Mouse (Mus musculus) splenic B cell, adult 2 months (primary cell): ENCODE results near the gene Lsm3.

ENCODE experiments used
- DNase-seq: peaks from one replicate; pipeline ENCODE4 v3.0.0-alpha.2; 2011; ENCODE audit warnings: low read depth, low spot score
- H3K27me3 ChIP-seq: 2 replicates; pipeline ENCODE4 v1.6.1; 2012; ENCODE audit warnings: mild to moderate bottlenecking, low read length, moderate library complexity, mixed read lengths; ENCODE audit not compliant: control insufficient read depth, poor library complexity, insufficient read depth, severe bottlenecking
- H3K36me3 ChIP-seq: 2 replicates; pipeline ENCODE4 v1.6.1; 2012; ENCODE audit warnings: mild to moderate bottlenecking, low read length, moderate library complexity, mixed read lengths; ENCODE audit not compliant: control insufficient read depth, poor library complexity, insufficient read depth, severe bottlenecking

The Lsm3 gene

DNA sequence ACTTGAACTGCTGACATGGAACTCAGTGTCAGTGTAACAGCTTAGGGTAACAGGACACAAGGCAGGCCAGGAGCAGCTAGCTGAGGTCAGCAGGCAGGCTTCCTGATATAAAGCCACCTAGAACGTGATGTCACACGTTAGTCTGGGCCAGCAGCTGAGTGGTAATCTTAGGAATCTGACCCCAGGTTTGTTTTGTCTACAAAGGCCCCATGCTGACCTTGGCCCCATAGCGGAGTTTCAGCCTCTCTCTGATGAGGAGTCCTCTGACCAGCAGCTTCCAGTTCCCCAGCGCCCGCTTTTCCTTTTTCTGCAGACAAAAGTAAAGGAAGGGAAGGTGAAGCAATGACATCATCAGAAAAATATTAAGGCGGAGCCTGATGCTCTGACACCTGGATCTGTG, 24.7 kb upstream of the Lsm3 start:
- no peak for DNase-seq
- peaks cover 6% of the 10 kb centered on the region for H3K36me3 ChIP-seq

GRCm38 (mm10) chr6:91493053-91493452, 22.7 kb upstream of the Lsm3 start:
- peaks cover 5% of the 10 kb centered on the region for H3K36me3 ChIP-seq
- no peak for DNase-seq
- no peaks in the 10 kb centered on the region for H3K27me3 ChIP-seq

More for the DNA sequence above, 24.7 kb upstream of the Lsm3 start:
- no peaks in the 10 kb centered on the region for H3K27me3 ChIP-seq

GRCm38 (mm10) chr6:91494526-91494925, 21.2 kb upstream of the Lsm3 start:
- Histone ChIP-seq H3K27me3 (no peaks in the 10 kb centered on the region), H3K36me3 (peaks cover 5% of the 10 kb centered on the region)
- DNase-seq = no peak

GRCm38 (mm10) chr6:91503302-91503701, 12.4 kb upstream of the Lsm3 start:
- Histone ChIP-seq H3K36me3 (peaks cover 20% of the 10 kb centered on the region), H3K27me3 (no peaks in the 10 kb centered on the region)
- no peak for DNase-seq

DNA sequence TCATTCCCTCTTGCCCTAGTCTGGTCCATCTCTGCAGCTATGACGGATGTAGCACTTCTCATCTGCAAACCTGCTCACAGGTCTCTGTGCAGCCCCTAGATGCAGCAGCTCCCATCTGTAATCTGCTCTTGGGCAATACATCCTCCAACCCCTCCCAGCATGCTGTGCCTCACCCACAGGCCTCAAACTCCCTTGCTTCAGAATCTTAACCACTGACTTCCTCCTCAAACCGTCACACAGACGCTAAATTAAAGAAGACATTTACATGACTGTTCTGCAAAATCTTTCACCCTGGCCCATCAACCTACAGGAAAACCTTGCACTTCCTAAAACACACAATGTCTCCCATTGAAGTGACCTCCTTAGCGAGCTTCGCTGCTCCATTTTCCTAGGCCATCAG, 9.7 kb upstream of the Lsm3 start:
- H3K36me3 ChIP-seq = peaks cover 17% of the 10 kb centered on the region
- H3K27me3 ChIP-seq = no peaks in the 10 kb centered on the region
- no peak for DNase-seq

GRCm38 (mm10) chr6:91508041-91508440, 7.7 kb upstream of the Lsm3 start:
- DNase-seq = no peak
- H3K27me3 ChIP-seq = no peaks in the 10 kb centered on the region
- peaks cover 17% of the 10 kb centered on the region for H3K36me3 ChIP-seq

- DNase-seq = peak; percentile 75
- H3K27me3 ChIP-seq = no peaks in the 10 kb centered on the region
- H3K36me3 ChIP-seq = peaks cover 15% of the 10 kb centered on the region
Observed at GRCm38 (mm10) chr6:91509326-91509725, 6.4 kb upstream of the Lsm3 start.

DNA sequence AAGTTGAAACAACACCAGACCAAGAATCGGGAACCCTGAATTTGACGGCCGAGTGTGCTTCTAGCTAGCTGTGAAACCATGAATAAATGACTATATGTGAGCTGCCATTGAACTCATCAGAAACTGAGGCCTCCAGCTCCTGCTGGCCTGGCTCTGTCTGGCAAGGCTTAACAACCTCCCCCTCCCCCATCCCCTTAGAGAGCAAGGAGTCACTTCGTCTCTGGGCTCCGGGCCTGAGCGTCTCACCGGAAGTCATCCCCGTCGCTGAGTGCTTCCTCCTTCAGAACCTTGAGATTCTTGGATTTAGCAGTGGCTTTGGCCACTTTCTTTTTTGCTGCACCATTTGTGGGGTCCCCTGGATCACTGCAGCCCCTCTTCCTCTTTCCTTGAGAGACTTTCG, 5.5 kb upstream of the Lsm3 start:
- H3K27me3 ChIP-seq = no peaks in the 10 kb centered on the region
- no peak for DNase-seq

DNA sequence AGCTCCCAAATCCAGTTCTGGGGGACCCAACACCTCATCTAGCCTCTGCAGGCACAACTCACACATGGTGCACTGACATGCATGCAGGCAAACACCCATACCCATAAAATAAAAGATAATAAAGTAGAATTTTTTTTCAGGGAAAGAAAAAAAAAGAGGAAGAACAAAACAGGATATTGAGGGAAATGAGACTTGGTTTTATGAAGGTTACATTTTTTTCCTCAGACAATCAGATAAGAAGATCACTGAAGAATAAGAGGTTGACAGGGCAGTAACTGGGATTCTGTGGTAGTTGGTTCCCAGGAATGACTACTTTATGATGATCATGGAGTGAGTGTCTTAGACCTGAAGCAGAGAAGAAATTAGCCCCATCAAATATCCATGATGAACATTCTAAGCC, 1.6 kb upstream of the Lsm3 start:
- no peak for DNase-seq
- no peaks in the 10 kb centered on the region for H3K27me3 ChIP-seq
- H3K36me3 ChIP-seq = no peaks in the 10 kb centered on the region

More for the DNA sequence above, 5.5 kb upstream of the Lsm3 start:
- H3K36me3 ChIP-seq = peaks cover 11% of the 10 kb centered on the region

- H3K27me3 ChIP-seq = no peaks in the 10 kb centered on the region
- peak; percentile 8 for DNase-seq
Observed at GRCm38 (mm10) chr6:91514737-91515362, 878 bp upstream of the Lsm3 start.

DNA sequence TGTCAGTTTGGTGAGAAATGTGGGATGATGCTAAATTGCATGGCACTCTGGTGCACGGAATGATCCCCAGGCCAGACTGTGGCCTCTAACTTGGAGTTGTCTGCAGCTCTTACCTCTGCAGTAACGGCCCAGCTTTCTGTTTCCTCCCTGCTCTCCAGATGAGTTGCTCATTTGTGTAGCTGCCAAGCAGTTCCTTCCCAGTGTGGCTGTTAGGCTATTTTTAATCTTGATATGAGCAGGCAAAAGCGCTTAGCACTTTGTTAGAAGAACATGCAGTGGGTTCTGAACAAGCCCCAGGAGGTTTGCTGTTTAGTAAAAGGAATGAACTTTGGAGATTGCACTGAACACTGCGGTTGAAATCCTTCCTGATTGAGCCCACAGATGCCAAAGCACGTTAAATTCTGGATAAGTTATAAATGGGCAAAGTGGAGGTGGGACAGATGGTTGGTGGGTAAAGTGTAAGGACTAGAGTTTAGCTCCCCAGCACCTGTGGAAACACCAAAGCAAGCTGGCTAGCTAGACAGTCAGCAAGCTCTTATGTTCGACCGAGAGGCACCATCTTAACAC, 2.8 kb downstream of the Lsm3 start:
- no peak for DNase-seq
- Histone ChIP-seq H3K27me3 (no peaks in the 10 kb centered on the region), H3K36me3 (peaks cover 12% of the 10 kb centered on the region; the same call in 1 of the 2 replicates)

More at GRCm38 (mm10) chr6:91514737-91515362, 878 bp upstream of the Lsm3 start:
- no peaks in the 10 kb centered on the region; the same call in 1 of the 2 replicates for H3K36me3 ChIP-seq

DNA sequence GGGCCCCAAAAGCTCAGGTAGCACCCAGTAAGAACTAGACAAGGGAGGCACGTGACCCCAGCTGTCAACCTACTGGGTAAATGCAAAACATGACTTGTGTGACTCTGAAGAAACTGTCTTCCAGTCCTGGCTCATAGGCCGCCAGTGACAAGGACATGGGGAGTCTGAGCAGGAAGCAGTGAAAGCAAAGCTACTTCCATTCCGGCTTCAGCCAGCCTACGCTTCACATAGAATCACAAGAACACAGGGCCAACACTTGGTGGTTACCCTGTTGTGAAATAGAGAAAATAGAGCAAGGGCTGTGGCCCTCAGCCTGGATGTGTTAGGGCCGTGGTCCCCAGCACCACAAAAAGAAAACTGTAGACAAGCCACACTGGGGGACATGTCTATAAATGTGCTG, 7.1 kb downstream of the Lsm3 start:
- peaks cover 12% of the 10 kb centered on the region; the same call in 1 of the 2 replicates for H3K36me3 ChIP-seq
- DNase-seq = no peak
- no peaks in the 10 kb centered on the region for H3K27me3 ChIP-seq

- Histone ChIP-seq H3K27me3 (no peaks in the 10 kb centered on the region), H3K36me3 (peaks cover 12% of the 10 kb centered on the region; the same call in 1 of the 2 replicates)
- DNase-seq = no peak
Observed at GRCm38 (mm10) chr6:91525544-91525943, 9.8 kb downstream of the Lsm3 start.

DNA sequence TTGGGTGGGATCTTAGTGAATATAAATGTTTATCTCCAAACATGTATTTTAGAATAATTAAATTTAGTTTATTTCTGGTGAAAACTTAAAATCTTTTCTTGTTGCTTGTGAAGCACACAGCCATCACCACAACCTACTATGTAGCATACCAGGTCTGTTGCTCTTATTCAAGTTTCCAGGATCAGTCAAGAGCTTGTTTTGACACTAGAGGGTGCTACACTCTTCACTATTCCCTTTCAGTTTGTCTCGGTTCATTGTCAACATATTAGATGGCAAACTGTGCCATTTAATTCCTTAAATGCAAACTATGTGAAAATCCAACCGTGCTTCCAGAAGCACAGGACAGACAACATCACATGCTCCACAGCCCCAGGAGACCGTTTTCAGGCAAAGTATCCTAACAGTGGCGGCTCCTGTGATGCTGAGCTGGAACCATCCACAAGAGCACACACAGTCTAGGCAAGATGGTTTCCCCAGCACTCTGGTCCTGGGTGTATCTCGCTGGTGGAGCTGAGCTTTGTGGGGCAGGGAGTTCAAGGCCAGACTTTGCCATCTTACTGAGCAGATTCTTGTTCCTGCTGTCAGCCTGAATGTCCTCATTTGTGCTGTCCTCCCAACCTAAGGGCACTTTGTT, 11.6 kb downstream of the Lsm3 start:
- H3K36me3 ChIP-seq = peaks cover 4% of the 10 kb centered on the region; the same call in 1 of the 2 replicates
- peak; percentile 52 for DNase-seq
- H3K27me3 ChIP-seq = no peaks in the 10 kb centered on the region

- DNase-seq = no peak
- H3K27me3 ChIP-seq = no peaks in the 10 kb centered on the region
- no peaks in the 10 kb centered on the region for H3K36me3 ChIP-seq
Observed at GRCm38 (mm10) chr6:91528265-91528664, 12.5 kb downstream of the Lsm3 start.
